Mouse (Mus musculus): ENCODE results near the gene Nisch.

Nisch gene

DNA sequence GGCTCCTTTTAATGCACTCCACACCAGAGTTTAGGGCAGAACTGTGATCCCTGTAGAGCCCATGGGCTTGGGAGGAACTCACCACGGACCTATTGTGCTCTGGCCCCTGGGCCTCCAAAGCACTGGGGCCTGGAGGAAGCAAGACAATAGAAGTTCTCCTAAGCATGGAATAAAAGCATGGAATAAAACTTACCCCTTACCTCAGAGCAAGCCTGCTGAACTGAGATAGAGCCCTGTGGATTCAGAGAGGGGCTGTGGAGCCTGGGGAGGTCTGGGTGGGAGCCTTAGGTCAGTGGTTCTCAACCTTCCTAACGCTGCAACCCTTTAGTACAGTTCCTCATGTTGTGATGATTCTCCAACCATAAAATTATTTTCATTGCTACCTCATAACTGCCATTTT, at the start of gene Nisch:
TSS of gene Nisch (minus strand) at position 101 of the 400 bp plus-strand sequence.
- no peak for DNase-seq (ENCODE audit: low spot score)

DNA sequence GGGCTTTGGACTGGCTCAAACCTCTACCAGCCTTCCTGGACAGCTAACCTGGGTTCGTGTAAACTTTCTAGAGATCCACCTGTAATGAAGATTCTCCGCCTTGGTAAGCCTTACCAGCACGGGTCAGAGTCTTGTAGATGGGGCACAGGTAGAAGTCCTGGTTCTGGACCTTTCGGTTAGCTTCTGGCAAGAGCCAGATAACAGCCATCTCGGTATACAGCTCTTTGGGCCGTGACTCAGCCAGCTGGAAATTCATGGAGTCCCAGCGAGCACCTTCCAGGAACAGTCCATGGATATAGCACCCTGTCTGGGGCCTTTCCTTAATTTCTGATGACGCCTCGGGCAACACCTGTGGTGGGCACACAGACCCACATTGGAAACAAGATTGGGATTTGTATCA, 44.2 kb upstream of the Nisch start:
- no peak for DNase-seq (ENCODE audit: low spot score)

DNA sequence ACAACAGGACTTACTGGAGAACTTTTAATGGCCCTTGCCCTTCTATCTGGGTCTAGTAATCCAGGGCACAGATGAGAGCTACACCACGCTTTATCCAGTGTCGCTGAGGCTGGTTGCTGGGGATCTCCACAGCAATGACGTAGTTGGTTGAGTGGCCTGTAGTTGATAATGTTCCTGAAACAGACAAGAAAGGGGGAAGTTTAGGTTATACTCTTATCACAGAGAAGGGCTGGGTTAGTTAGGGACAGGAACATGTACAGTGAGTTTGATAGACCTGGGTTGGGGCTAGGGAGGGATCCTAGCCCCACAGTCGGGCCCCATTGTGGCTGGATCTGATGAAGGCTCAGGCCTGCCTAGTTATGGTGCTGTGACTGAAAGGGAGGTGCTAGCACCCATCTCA, 43.6 kb upstream of the Nisch start:
- no peak for DNase-seq (ENCODE audit: low spot score)

DNA sequence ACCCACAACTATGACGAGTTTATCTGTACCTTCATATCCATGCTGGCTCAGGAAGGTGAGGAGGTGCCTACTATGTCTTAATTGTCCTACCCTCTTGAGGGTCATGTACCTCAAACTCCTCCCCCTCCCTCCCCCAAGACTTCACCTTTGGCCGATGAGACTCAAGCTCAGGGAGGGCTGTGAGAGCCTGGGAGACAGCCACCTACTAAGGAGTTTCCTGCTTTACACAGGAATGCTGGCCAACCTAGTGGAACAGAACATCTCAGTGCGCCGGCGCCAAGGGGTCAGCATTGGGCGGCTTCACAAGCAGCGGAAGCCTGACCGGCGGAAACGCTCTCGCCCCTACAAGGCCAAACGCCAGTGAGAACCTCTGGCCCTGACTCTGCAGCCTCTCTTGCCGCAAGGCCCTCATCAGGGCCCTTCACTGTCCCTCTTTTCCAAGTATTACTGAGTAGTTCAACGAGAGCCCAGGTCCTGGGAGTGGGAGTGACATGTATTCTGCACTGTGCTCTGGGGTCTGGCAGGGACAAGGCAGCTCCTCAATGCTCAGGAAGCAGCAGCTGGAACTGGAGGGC, 41.8 kb upstream of the Nisch start:
- no peak for DNase-seq (ENCODE audit: low spot score)

DNA sequence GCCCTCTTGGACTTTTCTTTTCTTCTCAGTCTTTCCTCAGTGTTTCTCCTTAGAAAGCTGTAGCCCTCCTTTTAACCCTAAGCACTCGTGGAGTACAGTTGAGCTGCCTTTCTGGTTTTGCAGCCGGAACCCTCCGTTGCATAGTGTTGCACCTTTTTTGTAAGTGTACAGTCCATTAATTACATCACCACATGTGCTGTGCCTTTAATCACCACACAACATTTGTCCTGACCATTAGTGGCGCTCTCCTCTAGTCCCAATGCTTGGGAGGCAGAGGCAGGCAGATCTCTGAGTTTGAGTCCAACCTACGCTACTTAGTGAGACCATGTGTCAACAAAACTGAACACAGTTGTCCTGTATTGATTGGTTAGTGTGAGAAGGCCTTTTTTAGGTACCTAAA, 35.3 kb upstream of the Nisch start:
- no peak for DNase-seq (ENCODE audit: low spot score)

DNA sequence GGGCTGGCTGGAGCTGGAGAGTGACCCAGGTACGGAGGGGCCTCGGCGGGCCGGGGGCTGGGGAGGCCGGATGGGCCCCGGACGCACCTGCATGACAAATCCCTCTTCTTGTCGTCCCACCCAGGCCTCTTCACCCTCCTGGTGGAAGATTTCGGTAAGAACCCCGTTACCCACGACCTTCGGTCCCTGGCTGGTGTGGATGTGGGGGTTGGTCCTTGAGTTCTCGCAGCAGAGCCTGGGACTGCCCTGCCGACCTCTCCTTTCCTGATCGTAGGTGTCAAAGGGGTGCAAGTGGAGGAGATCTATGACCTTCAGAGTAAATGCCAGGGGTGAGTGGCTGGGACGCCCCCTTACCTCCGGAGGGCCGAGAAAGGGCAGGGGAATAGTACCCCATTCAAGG, 34.9 kb upstream of the Nisch start:
- no peak for DNase-seq (ENCODE audit: low spot score)

DNA sequence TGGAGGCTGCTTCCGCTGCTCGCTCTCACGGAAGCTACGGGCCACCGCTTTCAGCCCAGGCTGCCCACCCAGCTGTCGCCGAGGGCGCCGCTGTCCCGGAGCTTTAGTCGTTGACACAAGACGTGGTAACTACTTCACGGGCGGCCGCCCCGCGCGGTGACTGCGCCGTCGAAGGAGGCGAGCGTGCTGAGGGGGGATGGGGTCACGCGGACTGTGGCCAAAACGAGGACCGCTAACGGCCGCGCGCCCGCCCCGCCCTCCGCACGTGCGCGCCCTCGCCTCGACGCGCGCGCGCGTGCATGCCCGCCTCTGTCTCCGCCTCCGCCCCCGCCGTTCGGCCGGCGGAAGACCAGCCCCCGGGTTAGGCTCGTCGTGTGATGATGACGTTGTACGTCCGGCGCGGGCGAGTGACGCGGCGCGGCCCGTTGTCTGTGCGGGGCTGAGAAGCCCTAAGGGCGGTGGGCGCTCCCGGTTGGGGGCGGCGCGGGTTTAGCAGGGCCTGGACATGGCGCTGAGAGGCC, 34.4 kb upstream of the Nisch start, which contains the start of the genes Phf7 and Bap1:
TSS of gene Phf7 (minus strand) at position 234 of the 521 bp plus-strand sequence.
TSS of gene Bap1 (plus strand) at position 367 of the 521 bp plus-strand sequence.
- DNase-seq (ENCODE audit: low spot score): peak; percentile 97

DNA sequence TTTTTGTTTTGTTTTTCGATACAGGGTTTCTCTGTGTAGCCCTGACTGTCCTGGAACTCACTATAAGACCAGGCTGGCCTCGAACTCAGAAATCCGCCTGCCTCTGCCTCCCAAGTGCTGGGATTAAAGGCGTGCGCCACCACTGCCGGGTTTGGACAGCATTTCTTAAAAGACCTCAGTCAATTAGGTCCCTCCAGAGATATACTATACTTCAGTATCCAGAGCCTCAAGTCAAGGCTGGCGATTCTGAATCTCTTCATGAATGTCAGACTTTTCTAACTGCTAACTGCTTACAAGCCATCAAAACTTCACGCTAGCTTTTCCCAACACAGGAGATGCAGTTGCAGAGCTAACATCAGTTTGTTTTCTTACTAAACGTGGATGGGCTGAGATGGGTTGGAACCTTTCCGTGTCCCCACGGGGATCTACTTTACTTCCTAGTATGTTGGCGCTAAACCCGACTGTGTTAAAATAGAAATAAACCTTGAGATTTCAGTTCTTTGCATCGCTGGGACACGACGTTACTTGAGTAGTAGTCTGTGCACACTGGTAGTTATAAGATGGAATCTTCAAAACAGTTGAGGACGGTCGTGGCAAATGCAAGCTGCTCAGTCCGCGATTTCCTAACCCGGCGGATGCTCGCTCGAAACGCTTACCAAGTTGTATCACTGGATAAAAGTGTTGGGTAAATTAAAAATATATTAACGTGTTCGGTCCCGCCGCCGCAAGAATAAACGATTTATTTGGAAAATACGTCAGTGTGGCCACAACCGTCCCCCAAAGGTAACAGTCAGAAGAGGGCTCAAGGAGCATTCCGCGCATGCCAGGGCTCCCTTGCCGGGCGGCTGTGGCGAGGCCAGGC, 33.7 kb upstream of the Nisch start:
- DNase-seq (ENCODE audit: low spot score): no peak

DNA sequence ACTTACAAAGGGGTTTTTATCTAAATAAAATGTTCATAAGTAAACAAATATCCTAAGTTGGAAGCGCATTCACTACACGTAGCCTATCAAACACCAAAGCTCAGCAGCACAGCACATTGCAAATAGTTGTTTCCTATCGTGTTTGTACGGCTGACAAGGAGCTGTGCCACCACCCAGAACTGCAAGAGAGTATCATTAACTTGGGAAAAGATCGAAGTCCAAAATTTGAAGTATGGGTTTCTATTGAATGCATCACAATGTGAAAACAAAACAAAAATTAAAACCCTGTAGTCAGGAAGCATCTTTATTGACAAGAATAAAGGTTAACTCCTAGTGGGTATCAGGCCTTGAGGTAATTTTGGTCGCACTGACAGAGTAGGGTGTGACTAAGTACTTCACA, 31.6 kb upstream of the Nisch start:
- no peak for DNase-seq (ENCODE audit: low spot score)

DNA sequence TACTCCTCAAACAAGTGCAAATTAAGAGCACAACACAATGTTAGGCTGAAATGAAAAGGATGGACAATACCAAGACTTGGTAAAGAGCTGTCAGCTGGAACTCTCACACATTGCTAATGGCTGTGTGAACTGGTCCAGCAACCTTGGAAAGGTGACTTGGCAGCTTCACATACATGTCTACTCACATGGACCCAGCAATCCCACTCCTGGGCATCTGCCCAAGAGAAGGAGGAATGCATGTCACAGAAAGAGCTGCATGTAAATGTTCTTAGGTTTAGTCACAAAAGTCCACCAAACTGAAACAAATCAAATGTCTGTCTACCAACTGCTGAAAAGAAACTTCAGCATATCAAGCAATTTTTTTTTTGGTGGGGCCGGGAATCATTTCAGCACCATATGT, 29.2 kb upstream of the Nisch start:
- DNase-seq (ENCODE audit: low spot score): no peak

DNA sequence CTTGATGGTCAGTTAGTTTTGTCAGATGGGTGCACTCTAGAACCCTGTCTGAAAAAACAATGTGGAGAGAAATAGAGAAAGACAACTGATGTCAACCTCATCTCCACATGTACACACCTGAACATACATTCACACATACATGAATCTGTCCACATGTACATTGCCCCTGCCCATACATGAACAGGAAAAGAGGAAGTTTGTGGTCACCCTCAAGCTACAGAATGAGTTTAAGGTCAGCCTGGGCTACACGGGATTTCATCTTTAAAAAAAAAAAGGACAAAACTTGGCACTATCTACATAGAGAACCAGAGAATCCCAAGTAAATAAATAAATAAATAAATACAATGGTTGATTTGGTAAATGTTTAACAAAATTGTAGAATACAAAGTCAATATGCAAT, 28.0 kb upstream of the Nisch start:
- no peak for DNase-seq (ENCODE audit: low spot score)

DNA sequence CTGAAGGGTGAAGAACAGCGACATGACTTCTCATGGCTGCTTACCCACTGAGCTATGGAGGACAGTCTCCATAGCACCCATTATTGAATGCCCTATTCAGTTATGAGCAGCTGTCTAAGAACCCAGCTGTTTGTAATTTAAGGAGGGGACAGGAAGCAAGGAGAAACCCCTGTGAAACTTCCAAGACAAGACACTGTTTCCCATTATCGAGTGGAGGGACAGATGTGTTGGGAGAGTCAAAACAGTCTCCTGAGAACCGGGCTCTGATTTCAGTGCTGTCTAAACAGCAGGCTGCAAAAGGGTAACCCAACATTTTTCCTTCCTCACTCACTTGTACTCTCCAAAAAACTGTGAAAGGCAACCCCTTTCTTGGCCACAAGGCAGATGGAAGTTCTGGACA, 23.8 kb upstream of the Nisch start:
- DNase-seq (ENCODE audit: low spot score): no peak

DNA sequence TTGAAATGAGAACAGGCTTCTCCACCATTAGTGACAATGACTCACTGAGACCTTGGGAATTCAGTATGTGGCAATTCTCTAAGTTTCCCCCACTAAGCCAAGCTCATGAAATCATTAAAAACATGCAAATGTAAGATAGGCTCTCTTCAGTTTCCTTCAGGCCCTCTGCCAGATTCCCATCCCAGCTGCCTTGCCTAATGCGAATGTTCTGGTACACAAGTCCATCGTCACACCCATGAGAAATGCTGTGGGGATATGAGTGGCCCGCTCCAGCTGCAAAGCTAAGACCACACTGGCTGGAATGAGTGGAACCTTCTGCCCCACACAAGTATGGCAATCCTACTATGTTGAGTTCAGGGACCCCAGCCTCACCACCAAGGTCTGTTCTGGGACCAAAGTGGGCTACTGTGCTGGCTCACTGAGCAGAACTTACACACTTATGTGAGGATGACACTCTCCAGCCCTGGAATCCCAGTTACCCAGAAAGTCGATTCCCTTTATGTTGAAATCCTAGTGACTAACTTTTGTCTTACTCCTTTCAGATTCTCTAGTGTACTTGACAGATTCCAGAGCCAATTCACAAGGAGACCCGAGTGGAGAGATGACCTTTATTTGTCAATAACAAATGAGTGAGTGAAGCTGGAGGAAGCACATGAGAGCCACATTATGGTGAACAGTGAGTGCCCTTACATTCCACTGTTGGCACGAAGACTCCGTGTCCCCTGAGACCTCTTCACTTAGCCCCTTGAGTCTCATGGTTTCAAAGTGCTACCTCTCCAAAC, 20.5 kb upstream of the Nisch start:
- DNase-seq (ENCODE audit: low spot score): no peak

DNA sequence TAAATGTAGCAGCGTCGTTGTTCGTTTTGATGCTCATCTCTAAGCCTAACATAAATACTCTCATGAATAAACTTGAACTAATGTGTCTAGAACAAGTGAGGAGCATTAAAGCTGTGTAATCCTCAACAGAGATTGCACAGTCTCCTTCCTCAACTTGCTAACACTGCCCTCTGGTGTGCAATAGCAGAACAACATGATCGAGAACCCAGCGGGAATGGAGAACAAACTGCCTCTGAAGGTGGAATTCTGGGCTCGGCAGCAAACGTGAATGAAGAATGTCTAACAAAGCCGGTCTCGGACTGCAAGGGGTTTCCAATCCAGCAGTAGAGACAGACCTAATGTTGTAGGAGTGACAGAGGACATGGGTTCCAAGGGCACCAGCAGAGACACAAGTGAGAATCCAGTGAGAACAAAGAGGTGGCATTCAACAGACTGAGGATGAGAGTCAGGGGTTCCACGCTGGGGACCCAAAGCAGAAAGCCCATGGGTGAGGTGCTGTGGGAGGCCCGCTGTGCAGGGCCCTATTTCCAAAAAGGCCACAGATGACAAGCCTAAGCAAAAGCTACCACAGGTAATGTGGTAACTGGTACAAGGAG, 17.3 kb upstream of the Nisch start:
- peak; percentile 87 for DNase-seq (ENCODE audit: low spot score)

DNA sequence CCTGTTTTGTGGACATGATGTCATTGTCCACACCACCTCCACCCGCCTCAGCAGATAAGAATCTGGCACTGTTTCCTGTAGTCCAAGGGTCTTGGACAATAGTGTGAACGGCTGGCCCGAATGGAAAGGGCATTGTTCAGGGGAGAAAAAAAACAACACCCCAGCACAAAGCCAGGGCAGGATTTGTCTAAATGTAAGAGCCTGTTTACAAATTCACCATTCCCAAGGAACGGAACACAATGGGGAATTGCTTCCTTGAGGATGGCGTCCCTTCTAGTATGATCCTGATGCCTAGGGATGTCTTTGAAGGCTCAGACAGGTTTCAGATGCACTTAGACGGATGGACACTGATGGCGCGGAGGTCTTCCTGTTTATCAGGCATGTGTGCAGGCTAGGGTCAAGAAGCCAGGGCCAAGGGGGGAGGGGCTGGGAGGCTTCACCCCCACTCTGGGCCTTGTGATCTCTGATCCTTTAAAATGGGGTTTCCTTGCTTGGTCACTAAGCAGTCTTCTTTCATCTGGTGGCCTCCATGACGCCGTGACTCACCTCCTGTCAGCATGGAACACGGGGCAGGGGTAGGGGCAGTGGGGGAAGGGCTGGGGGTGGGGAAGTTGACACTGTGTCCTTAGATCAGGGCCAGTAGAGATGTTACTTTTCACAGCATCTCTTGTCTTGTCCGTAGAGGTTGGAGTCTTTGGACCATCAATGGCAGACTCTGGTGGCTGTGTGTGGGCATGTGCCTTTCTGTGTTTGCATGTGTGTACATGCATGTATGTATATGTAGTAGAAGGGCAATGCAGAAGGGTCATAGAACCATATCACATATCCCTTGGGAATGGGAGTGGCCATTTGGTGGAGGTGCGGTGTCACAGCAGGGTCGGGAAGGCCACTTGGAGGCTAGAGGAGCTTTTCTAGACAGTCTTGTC, 16.6 kb upstream of the Nisch start:
- DNase-seq (ENCODE audit: low spot score): no peak

DNA sequence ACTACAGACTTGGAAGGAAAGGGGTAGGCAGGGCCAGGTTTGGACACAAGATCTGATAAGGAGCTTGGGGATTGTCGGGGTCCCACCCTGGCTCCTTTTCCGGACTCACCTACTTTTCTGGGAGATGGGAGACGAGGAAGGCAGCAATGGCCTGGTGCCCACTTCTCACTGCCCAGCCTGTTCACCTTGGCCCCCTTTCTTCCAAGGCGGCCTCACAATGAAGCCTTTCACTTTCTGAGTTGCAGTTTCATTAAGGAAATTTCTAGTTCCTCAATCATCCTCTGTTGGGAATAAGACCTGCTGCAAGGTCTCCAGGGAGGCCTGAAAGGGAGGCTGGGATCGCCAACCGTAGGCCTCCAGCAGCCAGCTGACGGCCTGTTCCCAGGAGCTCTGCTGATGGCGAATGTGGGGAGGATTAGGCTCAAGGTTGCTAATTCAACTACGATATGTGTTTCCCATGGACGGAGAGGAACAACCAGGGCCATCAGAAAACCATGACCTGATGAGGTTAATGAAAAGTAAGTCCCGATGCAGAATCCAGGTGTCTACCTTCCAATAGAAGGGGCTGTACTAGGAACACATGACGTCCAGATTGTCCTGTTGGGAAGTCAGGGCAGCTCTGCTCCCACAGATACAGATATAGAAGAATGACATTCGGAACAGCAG, 15.8 kb upstream of the Nisch start:
- DNase-seq (ENCODE audit: low spot score): no peak

DNA sequence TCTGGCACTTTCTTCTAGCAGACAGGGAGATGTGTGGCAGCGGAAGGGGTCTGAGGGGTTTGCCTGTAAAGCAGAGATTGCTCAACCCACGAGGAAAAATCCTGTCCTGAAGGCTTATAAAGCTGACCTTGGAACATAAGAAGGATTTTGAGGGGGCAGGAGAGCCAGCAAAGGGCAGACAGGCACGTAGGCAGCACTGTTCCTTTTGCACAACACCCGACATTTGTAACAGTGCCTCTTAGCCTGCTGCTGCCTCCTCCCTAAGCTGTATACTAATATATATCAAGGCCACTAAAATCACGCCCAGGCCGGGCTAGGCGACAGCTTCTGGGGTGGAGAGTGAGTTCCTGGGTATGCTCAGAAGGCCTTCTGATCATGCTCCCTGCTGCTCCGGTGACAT, 13.7 kb upstream of the Nisch start:
- DNase-seq (ENCODE audit: low spot score): no peak

DNA sequence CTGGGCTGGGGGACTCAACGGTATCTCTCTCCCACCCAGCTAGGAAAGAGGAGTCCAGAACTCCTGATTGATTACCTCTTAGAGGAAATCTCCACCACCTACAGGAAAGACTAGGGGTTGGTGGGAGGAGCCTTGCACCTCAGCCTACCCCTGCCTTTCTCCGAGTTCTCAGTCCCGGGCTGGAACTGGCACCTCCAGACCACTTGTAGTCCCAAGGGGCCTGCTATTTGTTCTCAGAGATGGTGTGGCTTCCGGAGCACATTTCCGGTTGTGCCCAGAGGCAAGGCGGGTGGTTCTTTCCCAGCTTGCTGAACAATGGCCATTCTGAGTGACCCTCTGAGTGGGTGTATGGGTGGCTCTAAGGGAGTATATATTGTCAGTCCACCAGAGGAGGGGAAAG, 11.5 kb upstream of the Nisch start:
- no peak for DNase-seq (ENCODE audit: low spot score)

DNA sequence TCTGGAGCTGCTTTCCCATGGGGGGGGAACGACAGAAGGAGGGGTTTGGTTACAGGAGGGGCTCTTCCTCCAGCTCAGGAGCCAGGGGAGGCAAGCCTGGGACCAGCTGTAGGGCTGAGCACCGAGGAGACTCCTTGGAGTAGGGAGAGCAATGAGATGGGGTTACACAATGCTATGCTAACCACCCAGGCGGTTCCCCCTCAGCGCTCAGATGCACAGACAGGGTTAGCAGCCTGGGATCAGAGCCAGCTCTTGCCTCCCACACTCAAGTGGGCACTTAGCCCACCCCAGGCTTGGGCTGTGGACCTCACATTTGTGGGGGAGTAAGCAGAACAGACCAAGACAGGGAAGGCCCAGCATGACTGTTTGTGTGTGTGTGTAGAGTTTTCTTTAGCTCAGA, 10.2 kb upstream of the Nisch start:
- no peak for DNase-seq (ENCODE audit: low spot score)

DNA sequence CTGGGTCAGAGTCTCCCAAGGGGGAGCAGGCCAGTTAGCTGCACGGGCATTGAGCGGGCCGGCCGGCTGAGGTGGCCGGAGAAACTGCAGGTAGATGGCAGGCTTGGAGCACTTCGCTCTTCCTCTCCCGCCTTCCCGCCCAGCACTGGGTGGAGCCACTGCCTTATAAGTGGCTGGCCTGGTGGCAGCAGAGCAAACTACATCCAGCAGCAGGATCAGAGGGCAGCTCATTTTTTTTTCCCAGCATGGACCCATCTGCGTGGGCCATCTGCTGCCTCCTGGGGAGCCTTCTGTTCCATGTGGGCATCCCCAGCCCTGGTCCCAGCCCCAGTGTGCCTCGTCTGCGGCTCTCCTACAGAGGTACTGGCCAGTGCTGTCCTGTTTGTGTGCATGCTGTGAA, 920 bp upstream of the Nisch start, which contains the start of gene Sema3g:
TSS of gene Sema3g (plus strand) at position 195 of the 400 bp plus-strand sequence.
- DNase-seq (ENCODE audit: low spot score): peak; percentile 76
